ENCODE assay signal across 10 mouse cellular contexts in genomic region chr2:121296754-121297231, GRCm38 (mm10). TPM values are rescaled to one million over a fixed set of nuclear protein-coding genes. Genes with fewer than 3 reads are reported as not detected.
DNase-seq lines count a peak whose midpoint lies in the region; ATAC-seq lines count a peak whose summit lies in the region.
"Had no signal": no experiment of that assay in that cellular context is flagged by ENCODE, and none has a peak within 500 bp of the region (broad histone marks: within the 10 kb centered on the region; RNA-seq: fewer than 3 reads in every experiment).

No protein-coding gene starts in this region.

- intact Hi-C loops in gastrocnemius, postnatal 14 days (cut with DNase I; ENCODE audit: low total_unique reads): no loop called here

- WGBS in embryonic facial prominence, embryonic 13.5 days: 18% methylated on average over 6 of the region's 6 CpGs
- 7% methylated on average over 6 of the region's 6 CpGs for WGBS in hindbrain, embryonic 16.5 days
- 8% methylated on average over 6 of the region's 6 CpGs for WGBS in neural tube, embryonic 14.5 days

- H3K9me3 ChIP-seq in embryonic facial prominence, embryonic 13.5 days: no peaks in the 10 kb centered on the region
- H3K9me3 ChIP-seq in hindbrain, embryonic 16.5 days (ENCODE audit: control insufficient read depth, low read length): no peaks in the 10 kb centered on the region
- H3K9me3 ChIP-seq in neural tube, embryonic 14.5 days (ENCODE audit: control insufficient read depth, low read length): no peaks in the 10 kb centered on the region

- no peak overlapping the region for H3K27ac ChIP-seq in embryonic facial prominence, embryonic 13.5 days
- peak overlapping the region; percentile 89 for H3K27ac ChIP-seq in hindbrain, embryonic 16.5 days (ENCODE audit: low read depth, low read length)
- peak overlapping the region; percentile 73 for H3K27ac ChIP-seq in neural tube, embryonic 14.5 days (ENCODE audit: low read depth, low read length)

- H3K4me1 ChIP-seq in embryonic facial prominence, embryonic 13.5 days: peaks cover 41% of the 10 kb centered on the region
- peaks cover 38% of the 10 kb centered on the region for H3K4me1 ChIP-seq in hindbrain, embryonic 16.5 days (ENCODE audit: control insufficient read depth, insufficient read depth, low read depth, low read length)
- peaks cover 37% of the 10 kb centered on the region for H3K4me1 ChIP-seq in neural tube, embryonic 14.5 days (ENCODE audit: control insufficient read depth, insufficient read depth, low read length)

- H3K4me2 ChIP-seq in embryonic facial prominence, embryonic 13.5 days: peak overlapping the region; percentile 77
- peak overlapping the region; percentile 73 for H3K4me2 ChIP-seq in hindbrain, embryonic 16.5 days (ENCODE audit: low read length)
- peak overlapping the region; percentile 92 for H3K4me2 ChIP-seq in neural tube, embryonic 14.5 days (ENCODE audit: low read depth, low read length)

- peak overlapping the region; percentile 54 for H3K4me3 ChIP-seq in embryonic facial prominence, embryonic 13.5 days
- H3K4me3 ChIP-seq in hindbrain, embryonic 16.5 days (ENCODE audit: low read length): peak overlapping the region; percentile 69
- peak overlapping the region; percentile 59 for H3K4me3 ChIP-seq in neural tube, embryonic 14.5 days (ENCODE audit: low read depth, low read length)

- peak overlapping the region; percentile 33; the same call in 1 of the 2 replicates for H3K9ac ChIP-seq in embryonic facial prominence, embryonic 13.5 days
- peak overlapping the region; percentile 80 for H3K9ac ChIP-seq in hindbrain, embryonic 16.5 days (ENCODE audit: low read depth, low read length)
- H3K9ac ChIP-seq in neural tube, embryonic 14.5 days (replicated peaks; ENCODE audit: low read depth, low read length): peak overlapping the region; percentile 58

- peaks cover 16% of the 10 kb centered on the region for H3K36me3 ChIP-seq in embryonic facial prominence, embryonic 13.5 days
- peaks cover 24% of the 10 kb centered on the region for H3K36me3 ChIP-seq in hindbrain, embryonic 16.5 days (ENCODE audit: control insufficient read depth, insufficient read depth, low read length)
- peaks cover 26% of the 10 kb centered on the region for H3K36me3 ChIP-seq in neural tube, embryonic 14.5 days (ENCODE audit: control insufficient read depth, insufficient read depth, low read length)

- H3K27me3 ChIP-seq in embryonic facial prominence, embryonic 13.5 days: peaks cover 49% of the 10 kb centered on the region
- H3K27me3 ChIP-seq in hindbrain, embryonic 16.5 days (replicated peaks; ENCODE audit: control insufficient read depth, insufficient read depth, low read length): no peaks in the 10 kb centered on the region
- no peaks in the 10 kb centered on the region for H3K27me3 ChIP-seq in neural tube, embryonic 14.5 days (ENCODE audit: control insufficient read depth, insufficient read depth, low read length)

- no peak for ATAC-seq in embryonic facial prominence, embryonic 13.5 days (ENCODE audit: insufficient number of reproducible peaks, insufficient read depth, low FRiP score, low TSS enrichment, low read depth)
- no peak for ATAC-seq in hindbrain, embryonic 16.5 days
- ATAC-seq in neural tube, embryonic 14.5 days (ENCODE audit: low read depth): no peak
- ATAC-seq in erythroblast, adult 5-6 weeks (replicated peaks; ENCODE audit: low FRiP score, poor library complexity, severe bottlenecking): no peak
- ATAC-seq: activated CD4-positive, CD25-positive, alpha-beta regulatory T cell, adult 4 months had no signal

- DNase-seq in layer of hippocampus, adult 8-10 months (ENCODE audit: low spot score in 2 of 2): peak; percentile 18 to 46
- DNase-seq in layer of hippocampus, adult 9-11 months: no peak
- no peak for DNase-seq in gastrocnemius, postnatal 14 days
- DNase-seq in kidney, postnatal 10 days: no peak

RNA-seq across cellular contexts. Expression of gene Map1a, which starts 7.4 kb away (rescaled TPM):
- total RNA-seq in layer of hippocampus, adult 8-10 months (2022): 100 to 1,000 TPM; 585 to 644 (median 617) TPM
- 4.3 and 4.8 TPM in 2 replicates for polyA plus RNA-seq in embryonic facial prominence, embryonic 13.5 days (2015; fragmentation: Nextera tagmentation; extraction: Ambion mirVana)
- polyA plus RNA-seq in hindbrain, embryonic 16.5 days (2015; fragmentation: Nextera tagmentation; extraction: Ambion mirVana): 29.6 and 46.5 TPM in 2 replicates
- polyA plus RNA-seq in neural tube, embryonic 14.5 days (2014; fragmentation: Nextera tagmentation; extraction: Ambion mirVana): 39.7 and 65.1 TPM in 2 replicates
- total RNA-seq in erythroblast, adult 5-6 weeks (2015; ENCODE audit: low replicate concordance): not detected in 2 replicates
- 0.14 TPM in 1 of 2 replicates, not detected in the other for total RNA-seq in erythroblast, adult 5-6 weeks (2017; ENCODE audit: low replicate concordance)
- 1 to 10 TPM; 7.5 to 9.3 TPM for total RNA-seq in gastrocnemius, postnatal 14 days (2021)
- total RNA-seq: hematopoietic stem cell, adult 5-6 weeks had no signal

RNA-seq across cellular contexts. Expression of gene Trp53bp1, which starts 25.6 kb away (rescaled TPM):
- total RNA-seq in layer of hippocampus, adult 8-10 months (2022): 100 to 1,000 TPM; 144 to 183 (median 161) TPM
- 95.8 and 96.5 TPM in 2 replicates for polyA plus RNA-seq in embryonic facial prominence, embryonic 13.5 days (2015; fragmentation: Nextera tagmentation; extraction: Ambion mirVana)
- polyA plus RNA-seq in hindbrain, embryonic 16.5 days (2015; fragmentation: Nextera tagmentation; extraction: Ambion mirVana): 134 and 146 TPM in 2 replicates
- polyA plus RNA-seq in neural tube, embryonic 14.5 days (2014; fragmentation: Nextera tagmentation; extraction: Ambion mirVana): 161 and 185 TPM in 2 replicates
- 11.1 and 27.9 TPM in 2 replicates for total RNA-seq in erythroblast, adult 5-6 weeks (2015; ENCODE audit: low replicate concordance)
- total RNA-seq in erythroblast, adult 5-6 weeks (2017; ENCODE audit: low replicate concordance): 44.8 and 96.0 TPM in 2 replicates
- total RNA-seq in gastrocnemius, postnatal 14 days (2021): 10 to 100 TPM; 12.1 to 17.3 TPM

RNA-seq across cellular contexts. Expression of gene Ppip5k1, which starts 58.4 kb away (rescaled TPM):
- total RNA-seq in layer of hippocampus, adult 8-10 months (2022): 100 to 1,000 TPM; 100 to 132 (median 118) TPM
- polyA plus RNA-seq in embryonic facial prominence, embryonic 13.5 days (2015; fragmentation: Nextera tagmentation; extraction: Ambion mirVana): 8.4 and 11.7 TPM in 2 replicates
- polyA plus RNA-seq in hindbrain, embryonic 16.5 days (2015; fragmentation: Nextera tagmentation; extraction: Ambion mirVana): 22.6 and 23.2 TPM in 2 replicates
- polyA plus RNA-seq in neural tube, embryonic 14.5 days (2014; fragmentation: Nextera tagmentation; extraction: Ambion mirVana): 20.3 and 23.5 TPM in 2 replicates
- total RNA-seq in erythroblast, adult 5-6 weeks (2015; ENCODE audit: low replicate concordance): 2.7 and 5.2 TPM in 2 replicates
- total RNA-seq in erythroblast, adult 5-6 weeks (2017; ENCODE audit: low replicate concordance): 9.8 and 10.1 TPM in 2 replicates
- total RNA-seq in gastrocnemius, postnatal 14 days (2021): 10 to 100 TPM; 30.8 to 34.8 TPM

Comparison
In these comparisons a context has a peak if more than half of its experiments do, and no peak if none do; other contexts are left out.
1. DNase-seq: peak in layer of hippocampus, adult 8-10 months (2 of 2); none in layer of hippocampus, adult 9-11 months (single experiment), gastrocnemius, postnatal 14 days (single experiment) and kidney, postnatal 10 days (single experiment).
2. RNA of gene Map1a, which starts 7.4 kb away (total RNA-seq): 585 to 644 TPM in layer of hippocampus, adult 8-10 months; 7.5 to 9.3 TPM in gastrocnemius, postnatal 14 days and 0.14 TPM in erythroblast, adult 5-6 weeks; every median in the first group is over 10 times any median in the second.
3. Peak in every context shown above with its lines, with median percentiles within 50 percentile points of each other: H3K4me2 ChIP-seq, H3K4me3 ChIP-seq and H3K9ac ChIP-seq.